Mouse (Mus musculus) layer of hippocampus, postnatal 10 days (tissue): ENCODE results near the gene Trap1. TPM values are rescaled to one million over a fixed set of nuclear protein-coding genes. Genes with fewer than 3 reads are reported as not detected.
"Not testable (repeated sequence)": the region's sequence is repeated elsewhere in the genome, so short reads cannot be mapped to it uniquely, and the experiment has no call there.

Source experiments
- DNase-seq, 2 experiments: peaks; one replicate each; pipeline ENCODE4 v3.0.0; 2021; ENCODE audit warnings: low spot score in 2 of 2
- total RNA-seq, 2 experiments: library from RNA; stranded (reverse); gene quantifications; 2 replicates each; pipeline ENCODE4 v1.2.3; 2021

Trap1 gene
- total RNA-seq, 2 experiments from 2014 or later = 69.2 to 71.9 TPM

DNA sequence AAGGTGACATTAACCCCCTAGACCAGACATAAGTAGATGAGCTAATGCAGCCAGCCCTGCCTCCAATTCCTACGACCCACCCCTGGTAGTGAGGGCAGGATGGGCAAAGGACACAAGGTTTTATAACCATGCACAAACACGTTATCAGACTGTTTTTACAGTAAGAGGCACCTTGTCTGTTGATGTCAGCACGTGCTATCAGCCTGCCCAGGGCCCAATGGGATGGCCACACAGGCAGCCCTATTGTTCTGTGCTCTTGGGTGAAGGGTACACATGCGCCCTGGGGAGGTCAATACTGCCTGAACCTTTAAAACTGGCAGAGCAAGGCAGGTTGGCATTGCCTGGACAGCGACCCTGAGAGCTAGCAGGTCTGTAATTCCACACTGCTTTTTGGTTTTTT is 40.8 kb downstream of the Trap1 start, which contains the start of gene Dnase1:
Gene Dnase1, plus strand, starts transcription at position 136 of the 400 bp plus-strand sequence.
- no peak for DNase-seq

DNA sequence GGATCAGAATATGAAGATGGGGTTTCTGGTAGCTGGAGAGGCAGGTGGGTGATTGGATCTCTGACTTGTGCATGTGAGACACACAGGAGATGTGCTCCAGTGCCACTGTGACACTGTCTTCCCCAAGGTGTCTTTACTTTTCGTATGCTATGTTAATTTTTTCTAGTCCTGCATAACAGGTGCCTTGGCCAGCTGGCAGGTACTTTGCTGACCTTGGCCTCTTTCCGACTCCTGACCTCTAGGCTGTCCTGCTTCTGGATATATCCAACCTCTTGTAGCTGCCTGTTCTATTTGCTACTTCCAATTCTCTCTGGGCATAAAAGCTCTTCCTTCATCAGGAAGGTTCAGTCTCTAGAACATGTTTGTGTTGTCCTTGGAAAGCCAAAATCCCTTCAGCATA is 42.1 kb downstream of the Trap1 start:
- no peak for DNase-seq

DNA sequence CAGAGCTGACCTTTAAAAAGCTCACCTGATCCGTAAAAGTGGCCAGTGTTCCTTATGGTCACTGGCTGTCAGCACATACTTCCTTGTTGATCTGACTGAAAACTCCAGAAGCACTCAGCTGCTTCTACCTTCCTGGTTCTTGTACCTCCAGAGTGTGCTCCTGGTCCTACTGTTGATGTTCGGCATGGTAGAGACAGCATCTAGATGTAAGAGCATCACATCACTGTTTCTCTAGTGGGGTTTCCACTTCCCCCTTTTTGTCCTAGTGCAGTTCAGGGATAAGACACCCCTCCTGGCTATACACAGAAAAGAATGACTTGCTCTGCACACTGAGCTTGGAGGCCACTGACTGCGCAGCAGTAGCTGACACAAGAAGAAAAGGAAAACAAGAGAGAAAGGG is 43.2 kb downstream of the Trap1 start:
- no peak for DNase-seq

DNA sequence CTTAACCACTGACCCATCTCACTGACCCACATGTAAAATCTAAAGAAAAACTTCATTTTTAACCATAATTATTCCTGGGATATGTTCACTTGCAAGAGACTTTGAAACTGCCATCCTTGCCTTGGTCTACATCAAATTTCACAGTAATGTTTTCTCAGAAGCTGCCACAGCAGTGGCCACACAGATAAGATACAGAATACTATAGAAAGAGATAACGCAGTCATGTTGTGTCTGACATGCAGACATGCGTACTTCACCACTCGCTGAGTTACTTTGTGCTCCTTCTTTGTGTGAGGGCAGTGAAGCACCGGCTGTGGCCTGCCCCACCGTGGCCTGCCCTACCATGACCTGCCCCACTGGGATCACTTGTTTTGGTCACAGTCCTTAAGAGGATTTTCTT is 43.7 kb downstream of the Trap1 start:
- DNase-seq = no peak

DNA sequence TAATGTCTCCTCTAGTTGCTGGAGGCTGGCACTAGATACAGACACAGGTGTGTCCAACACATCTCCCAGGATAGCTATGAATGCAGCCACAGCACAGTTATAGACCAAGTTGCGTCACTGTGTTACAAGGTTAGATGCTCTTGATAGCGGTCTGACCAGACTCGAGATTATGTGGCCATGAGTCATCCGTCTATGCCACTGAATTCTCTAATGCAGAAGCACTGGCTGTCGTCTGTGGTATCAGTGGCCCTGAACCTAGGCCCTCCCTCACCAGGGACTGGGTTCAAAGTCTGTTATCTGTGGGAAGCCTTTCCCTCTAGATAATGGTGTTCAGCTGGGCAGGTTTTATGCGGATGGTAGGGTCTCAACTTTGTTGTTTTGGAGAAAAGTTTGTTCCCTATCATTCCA is 45.3 kb downstream of the Trap1 start:
- no peak for DNase-seq

DNA sequence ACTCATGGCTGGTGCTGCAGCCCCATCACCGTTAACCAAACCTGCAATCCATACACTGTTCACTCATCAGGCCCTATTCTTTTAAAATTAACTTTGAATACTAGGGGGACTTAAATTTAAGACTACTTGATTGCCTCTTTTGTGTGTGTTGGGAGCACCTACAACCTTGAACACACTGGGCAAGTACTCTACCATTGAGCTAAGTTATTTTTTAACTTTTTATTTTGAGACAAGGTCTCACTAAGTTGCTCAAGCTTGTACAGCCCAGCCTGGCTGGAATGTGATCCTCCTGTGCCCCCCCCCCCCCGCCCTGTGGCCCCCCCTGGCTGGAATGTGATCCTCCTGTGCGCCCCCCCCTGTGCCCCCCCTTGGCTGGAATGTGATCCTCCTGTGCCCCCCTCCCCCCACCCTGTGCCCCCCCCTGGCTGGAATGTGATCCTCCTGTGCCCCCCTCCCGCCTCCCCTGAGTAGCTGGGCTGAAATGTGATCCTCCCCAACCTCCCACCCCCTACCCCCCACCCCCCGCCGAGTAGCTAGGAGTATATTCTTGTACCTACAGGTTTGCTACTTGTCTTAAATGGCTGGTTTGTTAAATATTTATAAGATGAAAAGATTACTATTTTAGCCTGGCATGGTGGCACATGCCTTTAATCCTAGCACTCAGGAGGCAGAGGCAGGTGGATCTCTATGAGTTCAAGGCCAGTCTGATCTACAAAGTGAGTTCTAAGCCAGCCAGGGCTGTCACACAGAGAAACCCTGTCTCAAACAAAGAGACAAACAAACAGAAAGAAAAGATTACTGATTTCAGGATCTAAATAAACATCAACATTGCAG is 46.0 kb downstream of the Trap1 start:
- DNase-seq = no peak

DNA sequence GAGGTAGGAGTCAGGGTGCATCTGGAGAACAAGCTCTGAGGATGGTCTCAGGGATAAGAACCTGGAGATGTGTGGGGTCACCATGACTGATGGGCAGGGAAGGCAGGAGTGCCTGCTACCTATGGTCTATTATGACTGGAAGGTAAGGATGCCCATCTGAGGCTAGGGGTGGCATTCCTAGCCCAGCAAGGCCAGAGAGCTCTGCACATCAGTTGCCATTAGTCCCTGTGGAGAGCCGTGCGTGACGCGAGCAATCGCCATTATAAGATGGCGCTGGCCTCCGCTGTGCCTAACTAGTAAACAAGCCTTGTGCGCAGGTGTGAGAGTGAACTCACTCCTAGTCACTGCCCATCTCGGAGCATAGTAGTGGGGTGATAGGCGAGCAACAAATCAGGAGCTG is 47.1 kb downstream of the Trap1 start:
- no peak for DNase-seq

DNA sequence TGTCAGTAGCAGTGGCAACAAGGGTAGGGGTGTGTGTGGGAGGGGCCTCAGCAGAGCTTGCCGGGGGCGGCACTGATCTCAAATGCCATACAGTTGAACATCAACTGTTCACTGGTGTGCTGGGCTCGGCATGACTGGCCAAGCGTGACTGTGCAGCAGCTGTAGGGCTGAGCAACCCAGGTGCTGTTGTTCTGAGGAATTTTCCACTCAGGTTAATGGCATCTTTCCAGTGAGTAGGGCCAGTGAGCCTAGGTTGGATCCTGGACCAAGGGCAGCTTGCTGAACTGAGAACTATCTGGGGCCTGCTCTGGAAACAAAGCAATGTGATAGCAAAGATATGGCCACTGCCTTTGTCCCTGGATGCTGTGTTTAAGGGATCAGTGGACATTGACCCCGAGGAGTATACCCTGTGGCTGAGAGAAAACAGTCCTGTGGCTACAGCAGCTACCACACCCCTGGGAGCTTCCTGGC is 48.2 kb downstream of the Trap1 start:
- DNase-seq = no peak

DNA sequence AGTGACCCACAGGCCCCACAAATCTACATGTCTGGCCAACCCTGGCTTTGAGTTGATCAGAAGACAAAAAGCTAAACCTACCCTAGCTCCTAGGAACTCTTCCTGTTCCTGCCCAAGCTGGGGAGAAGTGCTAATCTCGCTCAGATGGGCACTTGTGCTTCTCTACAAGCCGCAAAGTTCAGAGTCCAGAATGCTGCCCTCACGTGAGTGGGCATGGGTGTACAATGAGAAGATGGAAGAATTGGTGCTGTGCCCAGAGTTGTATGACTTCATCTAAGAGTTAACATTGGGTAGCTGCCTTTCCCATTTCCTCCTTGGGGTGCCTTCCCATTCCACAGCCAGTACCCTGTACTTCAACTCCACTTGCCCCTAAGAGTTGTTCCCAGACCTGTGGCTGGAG is 50.4 kb downstream of the Trap1 start:
- DNase-seq = no peak

DNA sequence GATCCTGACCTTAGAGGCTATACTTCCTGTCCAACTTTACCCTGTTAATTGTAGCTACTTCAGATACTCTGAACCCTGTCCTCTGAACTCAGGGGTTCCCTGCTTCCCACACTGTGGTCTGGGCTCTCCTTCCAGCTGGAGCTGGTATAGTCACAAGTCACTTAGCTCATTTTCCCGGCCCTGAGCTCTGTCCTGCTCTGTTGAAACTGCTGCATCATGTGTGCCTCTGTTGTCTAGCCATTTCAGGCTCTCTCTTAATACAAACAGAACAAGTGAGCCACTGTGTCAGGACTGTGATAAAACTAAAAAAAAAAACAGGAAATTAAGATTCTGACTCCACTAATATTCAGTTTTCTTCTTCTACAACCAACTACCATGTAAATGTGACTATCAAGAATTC is 51.0 kb downstream of the Trap1 start:
- no peak for DNase-seq

DNA sequence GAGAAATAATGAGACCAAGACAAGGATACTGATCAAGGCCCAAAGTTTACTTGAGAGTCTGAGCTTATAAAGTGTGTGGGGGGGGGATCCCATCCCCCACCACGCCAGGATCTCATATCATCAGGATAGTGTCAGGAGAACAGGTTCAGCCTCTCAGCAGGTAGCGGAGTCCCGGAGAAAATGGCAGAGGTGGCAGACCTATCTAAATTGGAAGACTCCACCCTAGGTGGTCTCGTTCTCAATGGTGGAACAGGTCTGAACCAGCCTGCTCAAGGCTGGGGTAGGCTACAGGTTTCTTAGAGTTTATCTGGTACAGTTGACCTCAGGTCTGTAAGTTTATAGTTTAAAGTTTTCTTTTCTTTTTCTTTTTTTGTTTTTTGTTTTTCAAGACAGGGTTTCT is 54.9 kb downstream of the Trap1 start:
- DNase-seq = no peak

DNA sequence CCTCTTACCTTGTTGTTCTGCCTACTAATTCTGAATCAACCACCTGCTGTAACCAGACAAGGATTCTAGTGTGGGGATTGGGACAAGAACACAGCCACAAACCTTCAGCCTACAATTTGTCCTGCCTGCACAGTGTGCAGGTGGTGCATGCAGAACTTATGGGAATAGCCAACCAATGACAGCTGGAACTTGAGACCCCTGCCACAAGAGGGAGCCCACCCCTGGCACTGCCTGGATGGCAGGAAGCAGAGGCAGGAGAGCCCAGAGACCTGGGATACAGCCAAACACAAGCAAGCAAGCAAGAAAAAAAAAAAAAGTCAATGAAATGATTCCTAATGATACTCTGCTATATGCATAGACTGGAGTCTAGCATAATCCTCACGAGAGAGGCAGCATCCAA is 56.4 kb downstream of the Trap1 start:
- no peak for DNase-seq

DNA sequence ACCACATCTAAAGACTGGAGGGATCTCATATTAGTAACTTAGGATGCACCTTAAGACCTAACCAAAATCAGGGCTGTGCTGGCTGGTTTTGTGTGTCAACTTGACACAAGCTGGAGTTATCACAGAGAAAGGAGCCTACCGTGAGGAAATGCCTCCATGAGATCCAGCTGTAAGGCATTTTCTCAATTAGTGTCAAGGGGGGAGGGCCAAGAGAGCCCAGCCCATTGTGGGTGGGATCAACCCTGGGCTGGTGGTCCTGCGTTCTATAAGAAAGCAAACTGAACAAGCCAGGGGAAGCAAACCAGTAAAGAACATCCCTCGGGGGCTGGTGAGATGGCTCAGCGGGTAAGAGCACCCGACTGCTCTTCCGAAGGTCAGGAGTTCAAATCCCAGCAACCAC is 60.2 kb downstream of the Trap1 start:
- not testable (repeated sequence) for DNase-seq

DNA sequence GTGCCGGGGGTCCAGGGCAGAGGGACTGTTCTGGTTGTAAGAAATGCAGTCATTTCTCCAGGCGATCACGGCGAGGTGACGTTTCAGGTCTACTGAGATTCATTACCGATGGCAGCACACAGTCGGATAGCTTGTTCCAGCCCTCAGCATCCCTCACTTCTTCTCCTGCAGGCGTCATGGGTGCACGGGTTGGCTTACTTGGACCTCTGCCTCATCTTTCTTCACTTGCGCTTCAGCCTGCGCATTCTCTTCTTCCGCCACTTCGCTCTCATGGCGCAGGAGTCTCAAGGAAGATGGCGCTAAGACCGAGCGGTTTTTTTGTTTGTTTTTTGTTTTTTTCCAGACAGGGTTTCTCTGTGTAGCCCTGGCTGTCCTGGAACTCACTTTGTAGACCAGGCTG is 60.8 kb downstream of the Trap1 start:
- not testable (repeated sequence) for DNase-seq

DNA sequence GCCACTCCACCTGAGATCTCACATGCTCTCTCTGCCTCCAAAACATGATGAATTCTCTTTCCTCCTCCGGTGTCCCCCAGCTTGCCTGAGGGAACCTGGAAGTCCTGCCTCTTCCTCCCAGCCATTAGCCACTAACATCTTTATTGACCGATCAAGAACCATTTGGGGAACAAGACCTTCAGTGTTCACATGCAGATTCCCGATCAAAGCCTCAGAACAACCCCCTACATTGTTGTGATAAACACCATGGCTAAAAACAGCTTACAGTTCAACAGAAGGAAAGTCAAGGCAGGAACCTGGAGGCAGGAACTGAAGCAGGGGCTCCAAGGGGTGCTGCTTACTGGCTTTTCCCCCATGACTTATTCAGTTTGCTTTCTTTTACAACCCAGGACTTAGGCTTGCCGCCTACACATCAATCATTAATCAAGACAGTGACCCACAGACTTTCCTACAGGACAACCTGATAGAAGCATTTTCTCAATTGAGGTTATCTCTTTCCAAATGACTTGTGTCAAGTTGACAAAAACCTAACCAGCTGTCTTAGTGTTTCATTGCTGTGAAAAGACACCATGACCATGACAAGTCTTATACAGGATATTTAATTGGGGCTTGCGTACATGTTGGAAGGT is 63.5 kb downstream of the Trap1 start:
- DNase-seq = no peak

DNA sequence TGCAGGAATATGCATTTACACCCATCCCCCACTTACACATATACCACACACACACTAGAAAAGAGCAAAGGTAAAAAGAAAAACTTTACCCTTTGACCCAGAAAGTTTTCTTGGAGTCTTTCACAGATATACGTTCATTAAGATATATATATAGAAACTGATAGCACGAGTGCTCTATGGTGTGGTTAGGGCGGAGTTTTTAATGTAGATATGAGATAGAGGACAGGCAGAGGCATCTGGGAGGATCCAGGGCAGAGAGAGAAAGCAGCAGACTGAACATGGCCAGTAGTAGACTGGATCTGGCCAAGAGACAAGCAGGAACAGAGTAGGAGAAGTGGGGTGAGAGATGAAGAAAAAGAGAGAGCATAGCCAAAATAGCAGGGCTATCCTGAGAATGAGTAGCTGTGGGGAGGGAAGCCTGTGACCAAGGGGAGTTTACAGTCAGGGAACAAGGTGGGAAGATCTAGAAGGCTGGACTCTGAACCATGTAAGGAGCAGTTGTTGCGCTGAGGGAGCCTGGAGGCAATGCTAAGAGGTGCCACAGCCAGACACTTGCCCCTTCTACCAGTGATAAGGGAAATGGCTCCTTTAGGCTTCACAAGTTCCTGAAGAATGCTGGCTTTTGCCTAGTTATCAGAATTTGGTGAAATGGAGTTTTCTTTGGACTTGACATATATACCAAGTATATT is 64.6 kb downstream of the Trap1 start:
- no peak for DNase-seq

DNA sequence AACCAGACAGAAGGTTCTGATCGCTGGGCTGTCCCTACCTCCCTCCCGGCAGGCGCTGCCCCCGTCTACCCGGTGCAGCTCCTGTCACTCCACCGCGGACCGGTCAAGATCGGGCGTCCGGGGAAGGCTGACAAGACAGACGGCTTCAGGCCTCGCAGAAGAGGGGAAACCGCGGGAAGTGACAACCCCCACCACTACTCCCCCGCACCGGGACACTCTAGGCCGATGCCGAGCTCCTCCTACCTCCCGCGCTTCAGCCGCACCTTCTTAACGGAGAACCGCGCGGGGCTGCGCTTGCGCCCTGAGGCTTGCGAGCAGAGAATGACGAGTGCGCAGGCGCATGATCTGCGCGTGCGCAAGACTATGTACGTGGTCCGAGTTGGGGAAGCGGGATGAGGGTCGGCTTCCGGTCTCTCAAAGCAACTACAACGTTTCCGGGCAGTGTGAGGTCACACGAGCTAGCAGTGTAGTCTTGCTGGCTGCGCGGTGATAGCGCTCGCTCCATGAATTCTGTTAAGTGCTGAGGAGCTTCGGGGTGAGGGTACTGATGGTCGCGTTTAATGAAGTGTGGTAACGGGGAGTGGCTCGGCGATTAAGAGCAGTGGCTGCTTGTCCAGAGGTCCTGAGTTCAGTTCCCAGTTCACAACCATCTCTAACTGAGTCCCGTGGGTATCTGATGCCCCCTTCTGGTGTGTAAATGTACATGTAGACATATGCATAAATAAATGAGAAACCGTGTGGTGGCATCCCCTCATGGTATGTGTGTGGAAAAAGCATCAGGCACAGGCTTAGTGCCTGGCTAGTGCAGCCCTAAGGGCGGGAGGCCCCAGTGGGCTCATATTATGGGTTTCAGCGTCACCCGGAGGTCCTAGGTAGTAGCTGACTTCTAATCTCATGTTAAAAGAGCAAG is 73.9 kb downstream of the Trap1 start, which contains the start of gene Slx4:
Gene Slx4, minus strand, starts transcription at position 282 of the 910 bp plus-strand sequence.
- DNase-seq = peak; percentile 94 to 96
